Mouse (Mus musculus): ENCODE results near the gene Sephs2. TPM values are rescaled to one million over a fixed set of nuclear protein-coding genes. Genes with fewer than 3 reads are reported as not detected.

Gene Sephs2
- total RNA-seq (2023), result 24.1 to 28.3 TPM (median 25.3 TPM) in 4 replicates

GRCm38 (mm10) chr7:127273925-127274789 lies at the start of gene Sephs2:
Gene Sephs2 (minus strand): TSS chr7:127274055.

DNA sequence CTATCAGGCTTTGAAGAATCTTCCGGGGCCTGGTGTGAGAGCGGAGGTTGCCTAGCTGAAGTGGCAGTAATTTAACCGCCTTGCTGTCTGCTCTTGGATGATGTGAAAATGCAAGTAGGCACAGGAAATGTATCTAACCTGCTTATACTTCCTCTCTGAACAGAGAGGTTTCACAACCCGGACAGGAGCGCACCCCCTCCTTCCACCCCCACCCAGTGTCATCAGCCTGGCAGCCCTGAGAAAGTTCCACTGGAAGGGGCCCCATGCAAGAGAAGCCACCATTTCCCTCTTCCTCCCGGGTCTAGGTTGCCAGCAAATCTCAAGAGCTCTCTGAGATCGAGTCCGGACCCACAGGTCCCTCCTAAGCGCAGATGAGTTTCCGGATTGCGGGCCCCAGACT lies 22.2 kb upstream of the Sephs2 start, which contains the start of gene Itgal:
Itgal (plus strand) TSS at position 163 of the 400 bp plus-strand sequence.

GRCm38 (mm10) chr7:127260309-127261111 lies 13.3 kb downstream of the Sephs2 start, which contains the start of gene Dctpp1:
Gene Dctpp1 (minus strand): TSS chr7:127260709.

DNA sequence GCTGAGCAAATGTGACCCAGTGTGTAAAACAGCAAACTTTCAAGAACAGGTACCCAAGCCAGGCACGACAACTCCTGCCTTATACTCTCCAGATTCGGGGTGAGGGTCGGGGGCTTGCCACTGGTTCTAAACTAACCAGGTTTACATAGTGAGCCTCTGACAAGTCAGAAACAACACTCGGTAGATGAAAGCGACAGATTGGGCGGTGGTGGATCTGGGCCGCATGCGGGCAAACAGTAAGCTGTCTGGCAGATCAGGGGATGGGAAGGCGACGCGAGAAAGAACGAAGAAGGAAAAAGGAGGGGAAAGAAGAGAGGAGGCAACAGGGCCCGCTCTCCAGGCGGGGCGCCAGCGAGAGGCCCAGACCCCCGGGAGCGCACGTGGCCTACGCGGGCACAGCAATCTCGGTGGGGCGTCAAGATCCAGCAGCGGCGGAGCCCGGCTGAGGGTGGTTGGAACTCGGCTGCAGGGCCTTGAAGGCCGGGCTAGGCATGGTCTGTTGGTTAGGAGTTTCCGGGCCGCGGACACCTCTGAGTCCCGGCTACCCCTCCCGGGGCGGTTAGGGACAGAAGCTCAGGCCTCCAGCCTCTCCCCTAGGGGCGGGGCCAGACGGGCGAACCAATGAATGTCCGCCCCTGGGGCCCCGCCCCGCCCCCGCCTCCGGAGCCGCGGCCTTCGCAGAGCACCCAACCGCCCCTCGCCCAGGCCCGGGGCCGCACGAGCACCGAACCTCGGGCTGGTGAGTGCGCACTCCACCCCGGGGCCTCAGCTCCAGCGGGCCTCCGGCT lies 29.8 kb downstream of the Sephs2 start, which contains the start of gene Zfp771:
Zfp771 (plus strand) TSS at position 405 of the 788 bp plus-strand sequence.

GRCm38 (mm10) chr7:127232622-127233367 lies 41.1 kb downstream of the Sephs2 start, which contains the start of the genes Zfp553 and Sept1:
Gene Zfp553 (plus strand): TSS chr7:127233061.
Gene Sept1 (minus strand): TSS chr7:127233130.

Other genes with a start within 250 kb of the Sephs2 start
- gene Maz, start 247.0 kb downstream of the Sephs2 start, total RNA-seq (2023), result 210 to 225 TPM (median 222 TPM) in 4 replicates
- 1.3 to 3.1 TPM (median 2.1 TPM) in 4 replicates for gene Kif22, start 231.6 kb downstream of the Sephs2 start, total RNA-seq (2023)
- gene Zg16, start 186.7 kb downstream of the Sephs2 start, total RNA-seq (2023), result 0.98 to 4.6 TPM (median 1.9 TPM) in 3 of 4 replicates, not detected in the other
- 51.6 to 60.7 TPM (median 59.8 TPM) in 4 replicates for gene AI467606, start 182.7 kb downstream of the Sephs2 start, total RNA-seq (2023)
- gene Qprt, start 151.8 kb downstream of the Sephs2 start, total RNA-seq (2023), result 0.37 TPM in 1 of 4 replicates, not detected in the others
- gene Spn, start 136.2 kb downstream of the Sephs2 start, total RNA-seq (2023), result 5.3 to 6.6 TPM (median 5.9 TPM) in 4 replicates
- gene Cd2bp2, start 78.0 kb downstream of the Sephs2 start, total RNA-seq (2023), result 69.5 to 80.2 TPM (median 75.6 TPM) in 4 replicates
- 49.9 to 72.7 TPM (median 65.7 TPM) in 4 replicates for gene Tbc1d10b, start 65.6 kb downstream of the Sephs2 start, total RNA-seq (2023)
- 4.1 to 8.2 TPM (median 5.3 TPM) in 4 replicates for gene Mylpf, start 65.2 kb downstream of the Sephs2 start, total RNA-seq (2023)
- 8.8 to 11.3 TPM (median 10.0 TPM) in 4 replicates for gene Zfp553, start 41.0 kb downstream of the Sephs2 start, total RNA-seq (2023)
- gene Sept1, start 40.9 kb downstream of the Sephs2 start, total RNA-seq (2023), result 398 to 439 TPM (median 400 TPM) in 4 replicates
- 11.6 to 23.5 TPM (median 13.5 TPM) in 4 replicates for gene Zfp771, start 29.8 kb downstream of the Sephs2 start, total RNA-seq (2023)
- gene Dctpp1, start 13.3 kb downstream of the Sephs2 start, total RNA-seq (2023), result 14.3 to 19.5 TPM (median 15.7 TPM) in 4 replicates
- 114 to 124 TPM (median 119 TPM) in 4 replicates for gene Itgal, start 22.2 kb upstream of the Sephs2 start, total RNA-seq (2023)
- 2.3 to 4.1 TPM (median 3.3 TPM) in 4 replicates for gene Zfp768, start 71.5 kb upstream of the Sephs2 start, total RNA-seq (2023)
- 11.6 to 15.7 TPM (median 12.1 TPM) in 4 replicates for gene Zfp747, start 102.0 kb upstream of the Sephs2 start, total RNA-seq (2023)
- 2.9 to 4.1 TPM (median 3.2 TPM) in 4 replicates for gene 9130019O22Rik, start 113.1 kb upstream of the Sephs2 start, total RNA-seq (2023)
- 4.6 to 7.8 TPM (median 6.1 TPM) in 4 replicates for gene E430018J23Rik, start 119.6 kb upstream of the Sephs2 start, total RNA-seq (2023)
- 7.5 to 9.6 TPM (median 9.1 TPM) in 4 replicates for gene Zfp764, start 132.8 kb upstream of the Sephs2 start, total RNA-seq (2023)
- gene Zfp688, start 148.0 kb upstream of the Sephs2 start, total RNA-seq (2023), result 12.3 to 17.4 TPM (median 14.9 TPM) in 4 replicates
- gene Zfp689, start 175.1 kb upstream of the Sephs2 start, total RNA-seq (2023), result 4.0 to 6.0 TPM (median 4.9 TPM) in 4 replicates
- gene Prr14, start 185.6 kb upstream of the Sephs2 start, total RNA-seq (2023), result 136 to 150 TPM (median 139 TPM) in 4 replicates
- 294 to 330 TPM (median 310 TPM) in 4 replicates for gene Fbrs, start 205.1 kb upstream of the Sephs2 start, total RNA-seq (2023)
- 220 to 229 TPM (median 223 TPM) in 4 replicates for gene Srcap, start 237.9 kb upstream of the Sephs2 start, total RNA-seq (2023)
- 45.9 to 50.2 TPM (median 48.5 TPM) in 4 replicates for gene Gm42715, start 245.5 kb upstream of the Sephs2 start, total RNA-seq (2023)

Measured in B cell, adult 62 days (primary cell).